Mouse (Mus musculus) liver, embryonic 13.5 days (tissue): ENCODE measurements around the gene Mtrr. TPM values are rescaled to one million over a fixed set of nuclear protein-coding genes. Genes with fewer than 3 reads are reported as not detected.
"Not testable (repeated sequence)": the region's sequence is repeated elsewhere in the genome, so short reads cannot be mapped to it uniquely, and the experiment has no call there.

ENCODE experiments used
- ATAC-seq: fragments of 200-750 bp; cut with Nextera tagmentation; 2 replicates; pipeline ENCODE4 v1.8.0; 2017; ENCODE audit warnings: low read depth, mild to moderate bottlenecking, moderate number of reproducible peaks, moderate library complexity
- DNase-seq: peaks from one replicate; pipeline ENCODE4 v3.0.0; 2022
- H3K27ac ChIP-seq: fragments of 300-500 bp; sonication (generic); 2 replicates; pipeline ENCODE4 v1.5.1; 2015; ENCODE audit warnings: moderate library complexity, mild to moderate bottlenecking, inconsistent platforms
- H3K27me3 ChIP-seq: fragments of 300-500 bp; sonication (generic); 2 replicates; pipeline ENCODE4 v1.6.1; 2015; ENCODE audit warnings: mild to moderate bottlenecking, inconsistent platforms
- H3K36me3 ChIP-seq: fragments of 300-500 bp; sonication (generic); 2 replicates; pipeline ENCODE4 v1.6.1; 2015; ENCODE audit warnings: mild to moderate bottlenecking, inconsistent platforms
- H3K4me1 ChIP-seq: fragments of 300-500 bp; sonication (generic); replicated peaks from 2 replicates; pipeline ENCODE4 v1.6.1; 2015; ENCODE audit warnings: inconsistent platforms
- H3K4me2 ChIP-seq: fragments of 300-500 bp; sonication (generic); 2 replicates; pipeline ENCODE4 v1.6.1; 2015; ENCODE audit warnings: inconsistent platforms, mild to moderate bottlenecking, moderate library complexity
- H3K4me3 ChIP-seq: fragments of 300-500 bp; sonication (generic); replicated peaks from 2 replicates; pipeline ENCODE4 v1.5.1; 2015; ENCODE audit warnings: mild to moderate bottlenecking, inconsistent platforms
- H3K9ac ChIP-seq: fragments of 300-500 bp; sonication (generic); 2 replicates; pipeline ENCODE4 v1.6.1; 2015; ENCODE audit warnings: mild to moderate bottlenecking, inconsistent platforms
- H3K9me3 ChIP-seq: fragments of 300-500 bp; sonication (generic); replicated peaks from 2 replicates; pipeline ENCODE4 v1.6.1; 2016; ENCODE audit warnings: inconsistent platforms
- WGBS: fragments of 180-500 bp; shearing (Covaris S2); methylation state at CpG from one replicate; pipeline ENCODE4 v1.1.7; 2015; ENCODE audit not compliant: insufficient replicate concordance; 5-methylcytosine and 5-hydroxymethylcytosine counted together
- polyA plus RNA-seq: library from polyadenylated mRNA; unstranded; fragments of >200 nt; fragmentation: Nextera tagmentation; extraction: Ambion mirVana; gene quantifications from 2 replicates; pipeline ENCODE4 v1.2.1, GENCODE M21; 2015

Gene Mtrr
- polyA plus RNA-seq, 1 experiment from 2014 or later = 14.3 TPM

DNA sequence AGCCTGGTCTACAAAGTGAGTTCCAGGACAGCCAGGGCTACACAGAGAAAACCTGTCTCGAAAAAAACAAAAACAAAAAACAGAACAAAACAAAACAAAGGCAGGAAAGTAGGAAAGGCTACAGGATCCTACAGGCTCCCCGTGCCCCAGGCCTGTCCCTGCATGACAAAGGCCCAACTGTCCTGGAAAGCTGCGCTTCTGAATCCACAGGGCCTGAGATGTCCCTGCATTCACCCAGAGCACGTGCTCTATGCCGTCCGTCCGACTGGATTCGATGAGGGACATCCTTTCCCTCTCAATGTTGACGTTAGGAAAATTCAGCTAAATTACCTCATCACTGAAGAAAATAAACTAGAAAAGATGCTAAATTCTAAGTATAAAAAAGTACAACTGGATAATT is 13.8 kb downstream of the Mtrr start:
- no peaks in the 10 kb centered on the region for H3K27me3 ChIP-seq
- H3K36me3 ChIP-seq = peaks cover 84% of the 10 kb centered on the region
- ATAC-seq (no peak), DNase-seq (no peak)
- no peak overlapping the region for H3K9ac ChIP-seq
- no peak overlapping the region for H3K27ac ChIP-seq
- 90% methylated on average over 9 of the region's 9 CpGs for WGBS
- no peak overlapping the region for H3K4me3 ChIP-seq
- H3K4me1 ChIP-seq = no peaks in the 10 kb centered on the region
- H3K9me3 ChIP-seq = no peaks in the 10 kb centered on the region
- H3K4me2 ChIP-seq = no peak overlapping the region

- not testable (repeated sequence) for H3K4me1 ChIP-seq, H3K4me3 ChIP-seq, H3K4me2 ChIP-seq, H3K36me3 ChIP-seq, DNase-seq, H3K9me3 ChIP-seq, H3K9ac ChIP-seq, H3K27ac ChIP-seq, H3K27me3 ChIP-seq, ATAC-seq
- 15% methylated on average over 6 of the region's 6 CpGs for WGBS
Measured at GRCm38 (mm10) chr13:68553391-68553790, 28.6 kb downstream of the Mtrr start.

Other genes starting within 250 kb of the Mtrr start
- gene Fastkd3, start 85 bp upstream of the Mtrr start, polyA plus RNA-seq = 16.4 and 16.7 TPM in 2 replicates
- gene 1700001L19Rik, start 15.3 kb upstream of the Mtrr start, polyA plus RNA-seq = not detected in 2 replicates